Comparison of ENCODE assay signal across 9 mouse cellular contexts in the genomic region with DNA sequence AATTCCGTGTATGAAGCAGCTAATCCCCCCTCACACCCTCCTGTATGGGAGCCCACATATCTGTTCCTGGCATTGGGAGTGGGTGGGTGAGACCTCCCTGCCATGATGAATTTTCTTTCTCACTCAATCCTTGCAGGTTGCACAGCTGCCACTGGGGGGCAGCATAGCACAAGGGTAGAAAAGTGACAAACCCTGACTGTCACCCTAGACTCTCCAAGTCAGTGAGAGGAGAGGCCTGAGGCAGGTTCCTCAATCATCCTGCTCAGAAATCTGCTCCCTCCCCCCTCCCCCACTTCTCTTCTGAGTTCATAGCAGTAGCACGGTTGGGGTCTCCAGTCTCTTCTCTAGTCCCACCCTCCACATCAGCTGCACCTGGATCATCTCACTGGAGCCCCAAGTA. TPM values are rescaled to one million over a fixed set of nuclear protein-coding genes. Genes with fewer than 3 reads are reported as not detected.
DNase-seq lines count a peak whose midpoint lies in the region; ATAC-seq and TF ChIP-seq lines count a peak whose summit lies in the region.
"Had no signal": no experiment of that assay in that cellular context is flagged by ENCODE, and none has a peak within 500 bp of the region (broad histone marks: within the 10 kb centered on the region; RNA-seq: fewer than 3 reads in every experiment).

No protein-coding gene starts in this region.

- peak; percentile 44; the same call in 1 of the 2 replicates for ATAC-seq in forebrain, embryonic 12.5 days (ENCODE audit: low FRiP score)
- peak; percentile 63 to 74; a peak in 3 of 4 replicates for ATAC-seq in hematopoietic stem cell, adult 5-6 weeks (replicated peaks in 1 of 2; ENCODE audit: insufficient read depth in 1 of 2, low FRiP score in 2 of 2, low TSS enrichment in 1 of 2, low read depth in 1 of 2, poor library complexity in 2 of 2, severe bottlenecking in 2 of 2)

- H3K36me3 ChIP-seq in ES-E14 (ENCODE audit: control insufficient read depth, insufficient read depth, low read length, poor library complexity, severe bottlenecking) = peaks cover 66% of the 10 kb centered on the region
- H3K36me3 ChIP-seq in forebrain, embryonic 12.5 days (replicated peaks) = peaks cover 87% of the 10 kb centered on the region
- H3K36me3 ChIP-seq: heart, embryonic 15.5 days had no signal

- H3K4me2 ChIP-seq in forebrain, embryonic 12.5 days = no peak overlapping the region
- H3K4me2 ChIP-seq: heart, embryonic 15.5 days had no signal

- no peak overlapping the region for H3K9ac ChIP-seq in ES-E14 (ENCODE audit: insufficient read depth, low read depth, low read length, poor library complexity, severe bottlenecking)
- H3K9ac ChIP-seq in forebrain, embryonic 12.5 days = no peak overlapping the region
- H3K9ac ChIP-seq: heart, embryonic 15.5 days had no signal

- WGBS in forebrain, embryonic 12.5 days = 9% methylated on average over 2 of the region's 2 CpGs
- 15% methylated on average over 2 of the region's 2 CpGs for WGBS in lung, adult 2 months
- 8% methylated on average over 2 of the region's 2 CpGs for WGBS in olfactory bulb, adult 2 months

- H3K9me3 ChIP-seq in ES-E14 (ENCODE audit: control insufficient read depth, insufficient read depth, low read depth, low read length) = no peaks in the 10 kb centered on the region
- no peaks in the 10 kb centered on the region for H3K9me3 ChIP-seq in forebrain, embryonic 12.5 days
- H3K9me3 ChIP-seq: heart, embryonic 15.5 days had no signal

- in situ Hi-C loops in ES-E14 (cut with MboI; ENCODE audit: low sequenced_read_pairs in 2 of 2, unreplicated experiment in 2 of 2) = no loop called here

- TF ChIP-seq CTCF in lung, adult 2 months (IDR thresholded peaks at IDR 0.05; ENCODE audit: insufficient read depth, low read length) = peak; percentile 94
- TF ChIP-seq CTCF in olfactory bulb, adult 2 months (IDR thresholded peaks at IDR 0.05; ENCODE audit: insufficient read depth, low read depth, low read length) = peak; percentile 49; the same call in 1 of the 2 replicates

- H3K27ac ChIP-seq in ES-E14 (ENCODE audit: insufficient read depth, low read depth, low read length, poor library complexity, severe bottlenecking) = no peak overlapping the region
- no peak overlapping the region for H3K27ac ChIP-seq in forebrain, embryonic 12.5 days
- H3K27ac ChIP-seq in olfactory bulb, adult 2 months (ENCODE audit: insufficient read depth, low read depth, low read length) = no peak overlapping the region

- peak; percentile 84 for DNase-seq in ES-E14 (ENCODE audit: low read depth, low spot score)
- DNase-seq in c-Kit-positive CD71-negative TER-119-negative erythroid progenitor cells, embryonic 14.5 days (ENCODE audit: low read depth) = peak; percentile 84
- DNase-seq in layer of hippocampus, adult 18-20 months (ENCODE audit: low spot score in 2 of 2) = peak; percentile 59 to 85
- DNase-seq in lung, adult 2 months = peak; percentile 76
- DNase-seq in thymus, postnatal 36 days = peak; percentile 71 to 78

- no peak overlapping the region for H3K4me3 ChIP-seq in ES-E14 (ENCODE audit: insufficient read depth in 1 of 2, low read depth in 1 of 2, low read length in 2 of 2, poor library complexity in 1 of 2, severe bottlenecking in 1 of 2)
- H3K4me3 ChIP-seq in forebrain, embryonic 12.5 days (replicated peaks) = no peak overlapping the region
- no peak overlapping the region for H3K4me3 ChIP-seq in lung, adult 2 months (replicated peaks; ENCODE audit: extremely low read depth, low read depth, low read length)
- H3K4me3 ChIP-seq in olfactory bulb, adult 2 months (ENCODE audit: insufficient read depth, low read depth, low read length) = no peak overlapping the region
- H3K4me3 ChIP-seq: heart, embryonic 15.5 days had no signal

- peaks cover 0 to 3% of the 10 kb centered on the region in 2 experiments; a peak in 1 of 4 replicates for H3K4me1 ChIP-seq in ES-E14 (ENCODE audit: control insufficient read depth in 2 of 2, insufficient read depth in 2 of 2, low read length in 2 of 2, poor library complexity in 1 of 2)
- H3K4me1 ChIP-seq in forebrain, embryonic 12.5 days = no peaks in the 10 kb centered on the region
- H3K4me1 ChIP-seq in lung, adult 2 months (ENCODE audit: control insufficient read depth, insufficient read depth, low read length) = no peaks in the 10 kb centered on the region
- no peaks in the 10 kb centered on the region for H3K4me1 ChIP-seq in olfactory bulb, adult 2 months (ENCODE audit: control insufficient read depth, insufficient read depth, low read length)

- no peaks in the 10 kb centered on the region for H3K27me3 ChIP-seq in forebrain, embryonic 12.5 days

- TF ChIP-seq POLR2A in lung, adult 2 months (IDR thresholded peaks at IDR 0.05; ENCODE audit: borderline replicate concordance, extremely low read depth, low read depth, low read length) = no peak
- TF ChIP-seq POLR2A in olfactory bulb, adult 2 months (IDR thresholded peaks at IDR 0.05; ENCODE audit: insufficient read depth, low read depth, low read length) = no peak

TF ChIP-seq in ES-E14, 5 proteins besides CTCF, POLR2A, EP300 and RAD21:
- peak; percentile 85; the same call in 1 of the 2 replicates for TF ChIP-seq ZC3H11A (IDR thresholded peaks at IDR 0.05; ENCODE audit: borderline replicate concordance, low read depth, low read length)
- no peak for TF ChIP-seq CHD2 (IDR thresholded peaks at IDR 0.05; ENCODE audit: low read depth, low read length)

RNA-seq across cellular contexts. Expression of gene Gpr68, which starts 28.1 kb away (rescaled TPM):
- total RNA-seq in ES-E14 (2012; rRNA removed) = 0.49 and 0.58 TPM in 2 replicates
- polyA plus RNA-seq in forebrain, embryonic 12.5 days (2016; fragmentation: Nextera tagmentation; extraction: Ambion mirVana) = 0.22 and 0.26 TPM in 2 replicates
- total RNA-seq in hematopoietic stem cell, adult 5-6 weeks (2017) = 0.30 and 0.56 TPM in 2 replicates
- total RNA-seq in layer of hippocampus, adult 18-20 months (2021) = 10 to 100 TPM; 18.7 to 21.5 TPM
- polyA plus RNA-seq in lung, adult 2 months (2012; rRNA removed) = 3.2 and 4.2 TPM in 2 replicates
- polyA plus RNA-seq in olfactory bulb, adult 2 months (2012; ENCODE audit: insufficient read depth, insufficient read length, low replicate concordance, missing spikeins) = not detected in 2 replicates

Comparison
In these comparisons a context has a peak if more than half of its experiments do, and no peak if none do; other contexts are left out.
1. RNA of gene Gpr68, which starts 28.1 kb away (total RNA-seq): 18.7 to 21.5 TPM in layer of hippocampus, adult 18-20 months; 0.49 to 0.58 TPM in ES-E14 and 0.30 to 0.56 TPM in hematopoietic stem cell, adult 5-6 weeks; every median in the first group is over 10 times any median in the second.
2. Peak in every context shown above with its lines, with median percentiles within 50 percentile points of each other: DNase-seq.